Mouse (Mus musculus) forebrain, embryonic 10.5 days (tissue): ENCODE data around the gene Mmaa. TPM values are rescaled to one million over a fixed set of nuclear protein-coding genes. Genes with fewer than 3 reads are reported as not detected.

Experiments used
- DNase-seq: peaks from one replicate; pipeline ENCODE4 v3.0.0-alpha.2; 2017; ENCODE audit warnings: low spot score; ENCODE audit errors: extremely low spot score
- H3K27ac ChIP-seq: fragments of 300-500 bp; sonication (generic); 2 replicates; pipeline ENCODE4 v1.5.1; 2016; ENCODE audit warnings: mild to moderate bottlenecking
- H3K27me3 ChIP-seq: fragments of 300-500 bp; sonication (generic); 2 replicates; pipeline ENCODE4 v1.6.1; 2016; ENCODE audit warnings: mild to moderate bottlenecking; ENCODE audit not compliant: poor library complexity, severe bottlenecking
- H3K36me3 ChIP-seq: fragments of 300-500 bp; sonication (generic); replicated peaks from 2 replicates; pipeline ENCODE4 v1.6.1; 2016; ENCODE audit warnings: mild to moderate bottlenecking, moderate library complexity
- H3K4me1 ChIP-seq: fragments of 300-500 bp; sonication (generic); 2 replicates; pipeline ENCODE4 v1.6.1; 2016
- H3K4me3 ChIP-seq: fragments of 300-500 bp; sonication (generic); 2 replicates; pipeline ENCODE4 v1.5.1; 2016; ENCODE audit warnings: mild to moderate bottlenecking, moderate library complexity
- H3K9me3 ChIP-seq: fragments of 300-500 bp; sonication (generic); 2 replicates; pipeline ENCODE4 v1.6.1; 2016; ENCODE audit warnings: mild to moderate bottlenecking, moderate library complexity
- WGBS: fragments of 180-500 bp; shearing (Covaris S2); methylation state at CpG from one replicate; pipeline ENCODE4 v1.1.7; 2016; 5-methylcytosine and 5-hydroxymethylcytosine counted together
- polyA plus RNA-seq: library from polyadenylated mRNA; unstranded; fragments of >200 nt; fragmentation: Nextera tagmentation; extraction: Ambion mirVana; gene quantifications from 2 replicates; pipeline ENCODE4 v1.2.1, GENCODE M21; 2016

Mmaa gene
- polyA plus RNA-seq, 1 experiment from 2014 or later: 11.3 TPM

GRCm38 (mm10) chr8:79284626-79285025 is 10.1 kb downstream of the Mmaa start:
- no peaks in the 10 kb centered on the region for H3K27me3 ChIP-seq
- H3K9me3 ChIP-seq: no peaks in the 10 kb centered on the region
- H3K27ac ChIP-seq: no peak overlapping the region
- no peak for DNase-seq
- 96% methylated on average over 3 of the region's 3 CpGs for WGBS
- no peak overlapping the region for H3K4me3 ChIP-seq
- H3K36me3 ChIP-seq: peaks cover 14% of the 10 kb centered on the region
- H3K4me1 ChIP-seq: no peaks in the 10 kb centered on the region

- DNase-seq: no peak
- Histone ChIP-seq H3K27me3 (no peaks in the 10 kb centered on the region), H3K9me3 (no peaks in the 10 kb centered on the region), H3K4me3 (no peak overlapping the region), H3K36me3 (peaks cover 21% of the 10 kb centered on the region), H3K4me1 (no peaks in the 10 kb centered on the region), H3K27ac (no peak overlapping the region)
- 92% methylated on average over 6 of the region's 6 CpGs for WGBS
Measured at GRCm38 (mm10) chr8:79281376-79281890, 13.3 kb downstream of the Mmaa start.

- DNase-seq: no peak
- no peaks in the 10 kb centered on the region for H3K27me3 ChIP-seq
Measured at GRCm38 (mm10) chr8:79277264-79277870, 17.4 kb downstream of the Mmaa start.

GRCm38 (mm10) chr8:79274940-79275339 is 19.8 kb downstream of the Mmaa start:
- DNase-seq: no peak
- H3K36me3 ChIP-seq: peaks cover 44% of the 10 kb centered on the region
- no peaks in the 10 kb centered on the region for H3K9me3 ChIP-seq
- no peaks in the 10 kb centered on the region for H3K4me1 ChIP-seq
- no peak overlapping the region for H3K27ac ChIP-seq
- no peak overlapping the region for H3K4me3 ChIP-seq
- H3K27me3 ChIP-seq: no peaks in the 10 kb centered on the region
- 94% methylated on average over 10 of the region's 10 CpGs for WGBS

More at GRCm38 (mm10) chr8:79277264-79277870, 17.4 kb downstream of the Mmaa start:
- no peaks in the 10 kb centered on the region for H3K4me1 ChIP-seq
- H3K27ac ChIP-seq: no peak overlapping the region
- 89% methylated on average over 8 of the region's 8 CpGs for WGBS
- no peaks in the 10 kb centered on the region for H3K9me3 ChIP-seq
- H3K36me3 ChIP-seq: peaks cover 41% of the 10 kb centered on the region
- H3K4me3 ChIP-seq: no peak overlapping the region

GRCm38 (mm10) chr8:79273776-79274175 is 21.0 kb downstream of the Mmaa start:
- no peak for DNase-seq
- peaks cover 48% of the 10 kb centered on the region for H3K36me3 ChIP-seq
- WGBS: 93% methylated on average over 6 of the region's 6 CpGs

GRCm38 (mm10) chr8:79272676-79273075 is 22.1 kb downstream of the Mmaa start:
- no peak overlapping the region for H3K4me3 ChIP-seq
- DNase-seq: no peak
- H3K9me3 ChIP-seq: no peaks in the 10 kb centered on the region
- peaks cover 50% of the 10 kb centered on the region for H3K36me3 ChIP-seq
- no peaks in the 10 kb centered on the region for H3K4me1 ChIP-seq
- no peak overlapping the region for H3K27ac ChIP-seq
- 81% methylated on average over 4 of the region's 4 CpGs for WGBS
- no peaks in the 10 kb centered on the region for H3K27me3 ChIP-seq

More at GRCm38 (mm10) chr8:79273776-79274175, 21.0 kb downstream of the Mmaa start:
- Histone ChIP-seq H3K4me3 (no peak overlapping the region), H3K27me3 (no peaks in the 10 kb centered on the region), H3K27ac (no peak overlapping the region), H3K4me1 (no peaks in the 10 kb centered on the region), H3K9me3 (no peaks in the 10 kb centered on the region)

- H3K36me3 ChIP-seq: peaks cover 41% of the 10 kb centered on the region
- 96% methylated on average over 7 of the region's 7 CpGs for WGBS
- H3K4me3 ChIP-seq: no peak overlapping the region
- DNase-seq: no peak
- no peaks in the 10 kb centered on the region for H3K27me3 ChIP-seq
- H3K4me1 ChIP-seq: no peaks in the 10 kb centered on the region
- H3K9me3 ChIP-seq: no peaks in the 10 kb centered on the region
- no peak overlapping the region for H3K27ac ChIP-seq
Measured at GRCm38 (mm10) chr8:79268921-79269320, 25.8 kb downstream of the Mmaa start.

- Histone ChIP-seq H3K27me3 (no peaks in the 10 kb centered on the region), H3K4me3 (no peak overlapping the region), H3K4me1 (no peaks in the 10 kb centered on the region), H3K27ac (no peak overlapping the region), H3K9me3 (no peaks in the 10 kb centered on the region), H3K36me3 (peaks cover 6% of the 10 kb centered on the region; the same call in 1 of the 2 replicates)
- DNase-seq: no peak
- WGBS: 92% methylated on average over 5 of the region's 5 CpGs
Measured at GRCm38 (mm10) chr8:79261920-79262319, 32.8 kb downstream of the Mmaa start.

- H3K9me3 ChIP-seq: no peaks in the 10 kb centered on the region
- H3K27ac ChIP-seq: no peak overlapping the region
- WGBS: 87% methylated on average over 8 of the region's 8 CpGs
- no peaks in the 10 kb centered on the region for H3K27me3 ChIP-seq
- no peak for DNase-seq
- no peaks in the 10 kb centered on the region for H3K4me1 ChIP-seq
- H3K36me3 ChIP-seq: no peaks in the 10 kb centered on the region
- no peak overlapping the region for H3K4me3 ChIP-seq
Measured at GRCm38 (mm10) chr8:79256076-79256705, 38.5 kb downstream of the Mmaa start.

- Histone ChIP-seq H3K36me3 (no peaks in the 10 kb centered on the region), H3K4me1 (no peaks in the 10 kb centered on the region), H3K27ac (no peak overlapping the region), H3K27me3 (no peaks in the 10 kb centered on the region), H3K4me3 (no peak overlapping the region), H3K9me3 (no peaks in the 10 kb centered on the region)
- 91% methylated on average over 6 of the region's 6 CpGs for WGBS
- DNase-seq: no peak
Measured at GRCm38 (mm10) chr8:79253742-79254141, 41.0 kb downstream of the Mmaa start.

GRCm38 (mm10) chr8:79248470-79248869 is 46.3 kb downstream of the Mmaa start, which contains the start of gene 1700011L22Rik:
Gene 1700011L22Rik (minus strand): TSS chr8:79248570.
- H3K9me3 ChIP-seq: no peaks in the 10 kb centered on the region
- H3K4me1 ChIP-seq: no peaks in the 10 kb centered on the region
- no peaks in the 10 kb centered on the region for H3K36me3 ChIP-seq
- H3K4me3 ChIP-seq: no peak within 1 kb of the TSS
- 97% methylated on average over 6 of the region's 6 CpGs for WGBS
- H3K27ac ChIP-seq: no peak within 1 kb of the TSS
- H3K27me3 ChIP-seq: no peaks in the 10 kb centered on the region
- no peak for DNase-seq

GRCm38 (mm10) chr8:79243422-79243821 is 51.3 kb downstream of the Mmaa start:
- WGBS: 83% methylated on average over 2 of the region's 2 CpGs
- Histone ChIP-seq H3K27ac (no peak overlapping the region), H3K4me1 (no peaks in the 10 kb centered on the region), H3K27me3 (no peaks in the 10 kb centered on the region), H3K36me3 (no peaks in the 10 kb centered on the region), H3K9me3 (no peaks in the 10 kb centered on the region), H3K4me3 (no peak overlapping the region)
- DNase-seq: no peak

- no peaks in the 10 kb centered on the region for H3K36me3 ChIP-seq
- no peaks in the 10 kb centered on the region for H3K4me1 ChIP-seq
- 88% methylated on average over 7 of the region's 7 CpGs for WGBS
- no peaks in the 10 kb centered on the region for H3K27me3 ChIP-seq
- no peak overlapping the region for H3K4me3 ChIP-seq
- H3K9me3 ChIP-seq: no peaks in the 10 kb centered on the region
- DNase-seq: no peak
- no peak overlapping the region for H3K27ac ChIP-seq
Measured at GRCm38 (mm10) chr8:79239996-79240395, 54.7 kb downstream of the Mmaa start.
